Mouse (Mus musculus) mammary gland, adult 2 months (tissue): ENCODE measurements around the gene Dtd1. TPM values are rescaled to one million over a fixed set of nuclear protein-coding genes. Genes with fewer than 3 reads are reported as not detected.

Experiments used
- polyA plus RNA-seq: library from polyadenylated mRNA; depleted of rRNA; stranded (reverse); fragments of >200 nt; gene quantifications from 2 replicates; pipeline ENCODE4 v1.2.3, GENCODE M21; 2012; ENCODE audit warnings: low replicate concordance; rRNA removed

Dtd1 gene
- 7.1 and 14.4 TPM in 2 replicates for polyA plus RNA-seq

DNA sequence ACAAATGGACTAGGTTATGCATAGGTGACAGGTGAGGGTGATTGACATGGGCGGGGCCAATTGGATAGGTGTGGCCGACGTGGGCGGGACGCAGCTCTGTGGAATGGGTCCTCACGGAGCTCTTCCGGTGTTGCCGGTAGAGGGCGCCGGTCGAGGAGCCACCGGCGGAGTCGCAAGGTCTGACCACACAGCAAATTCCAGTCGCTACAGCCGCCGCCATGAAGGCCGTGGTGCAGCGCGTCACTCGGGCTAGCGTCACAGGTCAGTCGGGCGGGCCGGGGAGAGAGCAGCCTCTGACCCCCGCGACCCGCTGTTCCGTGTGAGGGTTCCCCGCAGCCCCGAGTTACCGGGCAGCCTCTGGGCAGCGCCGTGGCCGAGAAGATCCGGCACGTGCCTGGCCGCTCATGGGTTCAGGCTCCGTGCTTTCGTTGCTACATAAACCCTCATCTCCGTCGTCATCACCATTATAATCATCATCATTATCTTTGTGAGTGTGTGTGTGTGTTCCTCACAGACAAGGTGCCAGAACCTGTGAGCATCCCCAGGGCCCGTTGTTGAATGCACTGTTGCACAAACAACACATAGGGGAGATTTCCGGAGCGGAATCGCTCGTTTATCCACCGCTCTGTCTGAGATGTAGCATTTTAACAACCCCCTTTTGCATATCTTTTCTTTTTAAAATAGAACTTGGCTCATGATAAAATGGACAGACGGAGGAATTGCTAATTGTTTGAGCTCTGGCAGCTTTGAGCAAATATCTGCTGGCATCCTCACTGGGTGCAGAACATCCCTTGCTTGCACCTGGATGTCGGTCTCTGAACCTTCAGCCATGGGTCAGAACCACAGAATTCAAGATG, at the start of gene Dtd1:
Gene Dtd1, plus strand, starts transcription at position 67 of the 857 bp plus-strand sequence.

DNA sequence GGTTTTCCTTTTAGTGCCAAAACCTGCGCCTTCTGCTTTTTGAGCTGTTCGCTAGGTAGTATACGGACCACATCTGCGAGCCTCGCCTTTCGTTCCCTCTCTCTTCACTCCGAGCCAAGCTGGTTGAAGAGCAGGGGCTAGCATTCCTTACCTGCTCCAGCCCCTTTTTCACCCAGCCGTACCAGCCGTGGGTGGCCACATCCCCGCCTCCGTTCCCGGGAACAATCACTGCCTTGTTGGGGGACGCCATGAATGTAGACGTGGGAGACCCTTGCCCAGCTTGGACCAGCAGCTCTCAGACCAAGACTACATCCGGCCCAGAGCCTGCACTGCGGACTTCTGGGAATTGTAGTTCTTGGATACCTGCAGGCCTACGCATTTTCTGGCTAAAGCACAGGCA, 49.2 kb upstream of the Dtd1 start, which contains the start of gene Rbbp9:
Gene Rbbp9, minus strand, starts transcription at position 341 of the 400 bp plus-strand sequence.

DNA sequence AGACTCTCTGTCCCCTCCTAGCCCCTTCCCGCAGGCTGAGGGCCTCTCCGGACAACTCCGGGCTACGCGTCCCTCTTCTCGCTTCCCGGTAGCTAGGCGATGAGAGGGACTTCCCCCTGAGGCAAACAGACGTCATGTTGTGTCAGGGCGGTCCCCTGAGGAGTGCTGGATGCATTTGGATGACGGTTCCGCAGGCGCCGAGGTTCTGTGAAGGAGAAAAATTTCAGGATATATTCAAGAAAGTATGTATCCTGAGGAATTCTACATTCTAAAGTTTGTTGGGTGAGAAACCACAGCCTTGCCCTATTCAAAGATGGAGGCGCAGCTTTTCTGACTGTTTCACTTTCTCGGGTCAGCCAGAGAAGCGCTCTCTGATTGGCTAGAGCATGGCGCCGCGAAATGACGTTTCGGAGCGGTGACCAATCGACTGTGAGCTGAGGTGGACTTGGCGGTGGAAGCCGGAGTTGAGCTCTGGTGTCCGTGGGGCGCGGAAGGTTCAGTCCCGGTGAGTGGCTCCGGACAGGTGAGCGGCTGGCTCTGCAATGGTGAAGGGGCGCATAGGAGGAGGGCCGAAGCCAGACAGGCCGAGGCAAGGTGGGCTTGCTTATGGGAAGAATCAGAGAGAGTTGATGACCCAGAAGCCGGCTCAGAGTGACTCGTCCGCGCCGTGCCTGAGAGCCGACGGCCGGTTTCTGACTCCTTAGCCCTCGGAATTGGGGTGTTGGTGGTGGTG, 43.7 kb upstream of the Dtd1 start, which contains the start of gene Sec23b:
Gene Sec23b, plus strand, starts transcription at position 410 of the 733 bp plus-strand sequence.

DNA sequence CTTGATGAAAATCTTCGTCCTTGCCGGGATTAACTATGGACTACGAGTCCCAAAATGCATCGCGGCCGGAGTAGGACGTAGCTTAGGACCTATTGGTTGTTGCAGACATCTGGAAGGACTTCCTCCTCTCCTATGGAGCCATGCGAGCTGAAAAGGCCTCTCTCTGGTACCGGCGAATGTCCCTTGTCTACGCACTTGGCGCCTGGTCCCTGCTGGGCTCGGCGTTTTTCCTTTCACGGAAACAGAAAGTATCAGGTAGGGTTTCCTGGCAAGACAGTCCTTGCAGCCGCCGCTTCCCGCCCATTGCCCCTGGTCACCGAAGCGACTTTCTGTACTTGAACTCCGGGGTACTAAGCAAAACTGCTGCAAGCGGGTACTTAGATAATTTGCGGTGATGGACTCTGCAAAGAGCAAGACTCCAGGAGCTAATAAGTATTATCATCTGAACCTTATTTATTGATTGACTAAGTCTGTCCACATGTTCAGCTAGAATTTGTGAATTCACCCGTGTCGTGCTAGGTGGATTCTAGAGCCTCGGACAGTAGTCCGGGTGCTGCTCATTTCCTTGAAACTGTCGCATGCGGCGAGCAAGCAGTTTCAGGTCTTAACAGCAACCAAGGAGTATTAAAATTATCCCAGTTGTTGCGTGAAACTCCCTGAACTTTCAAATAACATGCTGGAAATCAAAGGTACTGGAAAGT, 5.6 kb upstream of the Dtd1 start, which contains the start of gene Smim26:
Gene Smim26, plus strand, starts transcription at position 104 of the 701 bp plus-strand sequence.

Other genes with a start within 250 kb of the Dtd1 start
- 18.7 and 31.5 TPM in 2 replicates for gene Kat14, start 230.9 kb upstream of the Dtd1 start, polyA plus RNA-seq
- not detected in 2 replicates for gene Pet117, start 230.9 kb upstream of the Dtd1 start, polyA plus RNA-seq
- 0.26 and 0.65 TPM in 2 replicates for gene Dzank1, start 72.5 kb upstream of the Dtd1 start, polyA plus RNA-seq
- 3.8 and 7.9 TPM in 2 replicates for gene Polr3f, start 72.2 kb upstream of the Dtd1 start, polyA plus RNA-seq
- 6.4 and 13.8 TPM in 2 replicates for gene Rbbp9, start 49.0 kb upstream of the Dtd1 start, polyA plus RNA-seq
- 26.5 and 44.2 TPM in 2 replicates for gene Sec23b, start 43.7 kb upstream of the Dtd1 start, polyA plus RNA-seq
- gene Smim26, start 5.8 kb upstream of the Dtd1 start, polyA plus RNA-seq = 0.69 and 8.1 TPM in 2 replicates
- not detected in 2 replicates for gene Scp2d1, start 223.8 kb downstream of the Dtd1 start, polyA plus RNA-seq